Comparison of ENCODE assay signal across 8 mouse cellular contexts in the genomic region with DNA sequence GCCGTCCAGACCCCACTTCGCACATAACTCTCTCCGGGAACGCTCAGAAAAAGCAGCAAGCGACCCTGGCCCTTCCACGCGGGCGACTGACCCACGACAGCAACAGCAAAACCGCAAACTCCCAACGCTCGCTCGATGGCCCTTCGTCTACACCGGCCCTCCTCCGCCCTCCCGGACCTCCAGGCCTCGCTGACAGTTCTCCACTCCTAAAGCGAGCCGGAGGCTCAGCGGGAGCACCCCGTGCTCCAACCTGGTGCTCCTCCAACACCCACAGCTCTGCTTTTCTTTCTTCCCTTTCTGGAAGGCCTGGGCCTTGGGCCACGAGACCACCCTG. TPM values are rescaled to one million over a fixed set of nuclear protein-coding genes. Genes with fewer than 3 reads are reported as not detected.
A peak's percentile ranks its signal among the peaks of the same experiment; 100 is the strongest.
DNase-seq lines count a peak whose midpoint lies in the region; ATAC-seq and TF ChIP-seq lines count a peak whose summit lies in the region.
"Not testable (repeated sequence)": the region's sequence is repeated elsewhere in the genome, so short reads cannot be mapped to it uniquely, and the experiment has no call there.

No protein-coding gene starts in this region.

- not testable (repeated sequence) for H3K27me3 ChIP-seq in embryonic facial prominence, embryonic 13.5 days; hindbrain, embryonic 12.5 days; kidney, embryonic 16.5 days (ENCODE audit: insufficient read depth, low read length); liver, embryonic 14.5 days (ENCODE audit: control insufficient read depth, insufficient read depth, low read length)
- H3K27me3 ChIP-seq in midbrain, embryonic 10.5 days (ENCODE audit: low read depth, poor library complexity, severe bottlenecking) = peaks cover 20% of the 10 kb centered on the region

- 0 out of 2 replicates have a peak, but pooled peaks have one; percentile 39 for ATAC-seq in embryonic facial prominence, embryonic 13.5 days (ENCODE audit: insufficient number of reproducible peaks, insufficient read depth, low FRiP score, low TSS enrichment, low read depth)
- ATAC-seq in frontal cortex, adult (ENCODE audit: low TSS enrichment) = peak; percentile 32; the same call in 1 of the 2 replicates
- ATAC-seq in hindbrain, embryonic 12.5 days (ENCODE audit: low FRiP score) = peak; percentile 76; the same call in 1 of the 2 replicates
- peak; percentile 65; the same call in 1 of the 2 replicates for ATAC-seq in kidney, embryonic 16.5 days (ENCODE audit: low FRiP score, low TSS enrichment)
- ATAC-seq in liver, embryonic 14.5 days (ENCODE audit: insufficient read depth) = peak; percentile 40; the same call in 1 of the 2 replicates

- DNase-seq in ES-E14 (ENCODE audit: low read depth, low spot score); liver, embryonic 14.5 days (ENCODE audit: low read depth in 3 of 3, low spot score in 3 of 3); midbrain, embryonic 10.5 days (ENCODE audit: low spot score): not testable (repeated sequence)

- WGBS in embryonic facial prominence, embryonic 13.5 days = 1% methylated on average over 22 of the region's 23 CpGs
- WGBS in hindbrain, embryonic 12.5 days = 1% methylated on average over 22 of the region's 23 CpGs
- under 1% methylated on average over 22 of the region's 23 CpGs for WGBS in kidney, embryonic 16.5 days
- 1% methylated on average over 22 of the region's 23 CpGs for WGBS in liver, embryonic 14.5 days (ENCODE audit: insufficient replicate concordance)
- 2% methylated on average over 22 of the region's 23 CpGs for WGBS in midbrain, embryonic 10.5 days
- whole genome bisulfite sequencing in olfactory bulb, adult 2 months = under 1% methylated on average over 22 of the region's 23 CpGs

- TF ChIP-seq EP300 in liver, embryonic 14.5 days (IDR thresholded peaks at IDR 0.05; ENCODE audit: low read depth) = not testable (repeated sequence)

- H3K27ac ChIP-seq in ES-E14 (ENCODE audit: insufficient read depth, low read depth, low read length, poor library complexity, severe bottlenecking); liver, embryonic 14.5 days; olfactory bulb, adult 2 months (ENCODE audit: insufficient read depth, low read depth, low read length): not testable (repeated sequence)
- peak overlapping the region; percentile 67; the same call in 1 of the 2 replicates for H3K27ac ChIP-seq in embryonic facial prominence, embryonic 13.5 days
- 0 out of 2 replicates have a peak overlapping the region, but pooled peaks have one; percentile 57 for H3K27ac ChIP-seq in hindbrain, embryonic 12.5 days
- peak overlapping the region; percentile 36; the same call in 1 of the 2 replicates for H3K27ac ChIP-seq in kidney, embryonic 16.5 days (ENCODE audit: low read length)
- peak overlapping the region; percentile 81 for H3K27ac ChIP-seq in midbrain, embryonic 10.5 days (replicated peaks)

- not testable (repeated sequence) for H3K9me3 ChIP-seq in ES-E14 (ENCODE audit: control insufficient read depth, insufficient read depth, low read depth, low read length); embryonic facial prominence, embryonic 13.5 days; hindbrain, embryonic 12.5 days (replicated peaks); kidney, embryonic 16.5 days (ENCODE audit: low read length); liver, embryonic 14.5 days (ENCODE audit: control insufficient read depth, low read length); midbrain, embryonic 10.5 days (replicated peaks)

- not testable (repeated sequence) for H3K4me1 ChIP-seq in ES-E14 (ENCODE audit: control insufficient read depth in 2 of 2, insufficient read depth in 2 of 2, low read length in 2 of 2, poor library complexity in 1 of 2); embryonic facial prominence, embryonic 13.5 days; hindbrain, embryonic 12.5 days; kidney, embryonic 16.5 days (ENCODE audit: insufficient read depth, low read length); liver, embryonic 14.5 days (replicated peaks; ENCODE audit: control insufficient read depth in 2 of 2, insufficient read depth in 2 of 2, low read length in 1 of 2); midbrain, embryonic 10.5 days; olfactory bulb, adult 2 months (ENCODE audit: control insufficient read depth, insufficient read depth, low read length)

- H3K4me2 ChIP-seq in embryonic facial prominence, embryonic 13.5 days = peak overlapping the region; percentile 64
- H3K4me2 ChIP-seq in hindbrain, embryonic 12.5 days (replicated peaks) = peak overlapping the region; percentile 65
- peak overlapping the region; percentile 82 for H3K4me2 ChIP-seq in kidney, embryonic 16.5 days (replicated peaks; ENCODE audit: low read depth, low read length)
- peak overlapping the region; percentile 94 for H3K4me2 ChIP-seq in liver, embryonic 14.5 days (ENCODE audit: low read depth)

- peak overlapping the region; percentile 85 to 86 for H3K4me3 ChIP-seq in ES-E14 (ENCODE audit: insufficient read depth in 1 of 2, low read depth in 1 of 2, low read length in 2 of 2, poor library complexity in 1 of 2, severe bottlenecking in 1 of 2)
- H3K4me3 ChIP-seq in embryonic facial prominence, embryonic 13.5 days = peak overlapping the region; percentile 62
- H3K4me3 ChIP-seq in hindbrain, embryonic 12.5 days = peak overlapping the region; percentile 58
- peak overlapping the region; percentile 69 for H3K4me3 ChIP-seq in kidney, embryonic 16.5 days (ENCODE audit: low read length)
- H3K4me3 ChIP-seq in liver, embryonic 14.5 days (ENCODE audit: insufficient read depth in 1 of 2, low read depth in 2 of 2, low read length in 2 of 2) = peak overlapping the region; percentile 65 to 75
- peak overlapping the region; percentile 69 for H3K4me3 ChIP-seq in midbrain, embryonic 10.5 days
- peak overlapping the region; percentile 67 for H3K4me3 ChIP-seq in olfactory bulb, adult 2 months (ENCODE audit: insufficient read depth, low read depth, low read length)

- not testable (repeated sequence) for TF ChIP-seq POLR2A in olfactory bulb, adult 2 months (IDR thresholded peaks at IDR 0.05; ENCODE audit: insufficient read depth, low read depth, low read length)

- not testable (repeated sequence) for TF ChIP-seq CTCF in liver, embryonic 14.5 days (IDR thresholded peaks at IDR 0.05; ENCODE audit: low read depth); olfactory bulb, adult 2 months (IDR thresholded peaks at IDR 0.05; ENCODE audit: insufficient read depth, low read depth, low read length)

- in situ Hi-C loops in ES-E14 (cut with MboI; ENCODE audit: low sequenced_read_pairs in 2 of 2, unreplicated experiment in 2 of 2) = not testable (repeated sequence)

- H3K36me3 ChIP-seq in ES-E14 (ENCODE audit: control insufficient read depth, insufficient read depth, low read length, poor library complexity, severe bottlenecking); embryonic facial prominence, embryonic 13.5 days; hindbrain, embryonic 12.5 days; kidney, embryonic 16.5 days (ENCODE audit: insufficient read depth, low read length); liver, embryonic 14.5 days (replicated peaks; ENCODE audit: control insufficient read depth, insufficient read depth, low read depth); midbrain, embryonic 10.5 days: not testable (repeated sequence)

- H3K9ac ChIP-seq in ES-E14 (ENCODE audit: insufficient read depth, low read depth, low read length, poor library complexity, severe bottlenecking) = peak overlapping the region; percentile 8
- peak overlapping the region; percentile 75 for H3K9ac ChIP-seq in embryonic facial prominence, embryonic 13.5 days
- H3K9ac ChIP-seq in hindbrain, embryonic 12.5 days = peak overlapping the region; percentile 63
- H3K9ac ChIP-seq in kidney, embryonic 16.5 days (replicated peaks; ENCODE audit: low read length) = peak overlapping the region; percentile 73
- peak overlapping the region; percentile 67 for H3K9ac ChIP-seq in liver, embryonic 14.5 days (replicated peaks)

RNA-seq across cellular contexts. Expression of gene Ezh2, which starts 56.2 kb away (rescaled TPM):
- 63.8 and 68.9 TPM in 2 replicates for total RNA-seq in ES-E14 (2012; rRNA removed)
- polyA plus RNA-seq in embryonic facial prominence, embryonic 13.5 days (2015; fragmentation: Nextera tagmentation; extraction: Ambion mirVana) = 151 and 152 TPM in 2 replicates
- 154 and 159 TPM in 2 replicates for polyA plus RNA-seq in hindbrain, embryonic 12.5 days (2016; fragmentation: Nextera tagmentation; extraction: Ambion mirVana)
- 85.0 and 98.1 TPM in 2 replicates for polyA plus RNA-seq in kidney, embryonic 16.5 days (2015; fragmentation: Nextera tagmentation; extraction: Ambion mirVana)
- polyA plus RNA-seq in liver, embryonic 14.5 days (2012; rRNA removed) = 35.3 and 69.3 TPM in 2 replicates
- 46.2 and 49.1 TPM in 2 replicates for polyA plus RNA-seq in liver, embryonic 14.5 days (2014; fragmentation: Nextera tagmentation; extraction: Ambion mirVana)
- 175 and 184 TPM in 2 replicates for polyA plus RNA-seq in midbrain, embryonic 10.5 days (2016; fragmentation: Nextera tagmentation; extraction: Ambion mirVana)
- not detected in 2 replicates for polyA plus RNA-seq in olfactory bulb, adult 2 months (2012; ENCODE audit: insufficient read depth, insufficient read length, low replicate concordance, missing spikeins)

Comparison
In these comparisons a context has a peak if more than half of its experiments do, and no peak if none do; other contexts are left out.
1. H3K9ac ChIP-seq: peak in every context shown above with its lines; median percentile 75 in embryonic facial prominence, embryonic 13.5 days; 73 in kidney, embryonic 16.5 days; 67 in liver, embryonic 14.5 days; 63 in hindbrain, embryonic 12.5 days; 8 in ES-E14.